Mouse (Mus musculus): ENCODE measurements at regions not wholly inside any gene's neighbourhood (a gene's known extent, or its start where the extent isn't known, plus 50 kb on each side); places are given as distances from the start of the nearest gene placed in this dataset.
"Not testable (repeated sequence)": the region's sequence is repeated elsewhere in the genome, so short reads cannot be mapped to it uniquely, and the experiment has no call there.

DNA sequence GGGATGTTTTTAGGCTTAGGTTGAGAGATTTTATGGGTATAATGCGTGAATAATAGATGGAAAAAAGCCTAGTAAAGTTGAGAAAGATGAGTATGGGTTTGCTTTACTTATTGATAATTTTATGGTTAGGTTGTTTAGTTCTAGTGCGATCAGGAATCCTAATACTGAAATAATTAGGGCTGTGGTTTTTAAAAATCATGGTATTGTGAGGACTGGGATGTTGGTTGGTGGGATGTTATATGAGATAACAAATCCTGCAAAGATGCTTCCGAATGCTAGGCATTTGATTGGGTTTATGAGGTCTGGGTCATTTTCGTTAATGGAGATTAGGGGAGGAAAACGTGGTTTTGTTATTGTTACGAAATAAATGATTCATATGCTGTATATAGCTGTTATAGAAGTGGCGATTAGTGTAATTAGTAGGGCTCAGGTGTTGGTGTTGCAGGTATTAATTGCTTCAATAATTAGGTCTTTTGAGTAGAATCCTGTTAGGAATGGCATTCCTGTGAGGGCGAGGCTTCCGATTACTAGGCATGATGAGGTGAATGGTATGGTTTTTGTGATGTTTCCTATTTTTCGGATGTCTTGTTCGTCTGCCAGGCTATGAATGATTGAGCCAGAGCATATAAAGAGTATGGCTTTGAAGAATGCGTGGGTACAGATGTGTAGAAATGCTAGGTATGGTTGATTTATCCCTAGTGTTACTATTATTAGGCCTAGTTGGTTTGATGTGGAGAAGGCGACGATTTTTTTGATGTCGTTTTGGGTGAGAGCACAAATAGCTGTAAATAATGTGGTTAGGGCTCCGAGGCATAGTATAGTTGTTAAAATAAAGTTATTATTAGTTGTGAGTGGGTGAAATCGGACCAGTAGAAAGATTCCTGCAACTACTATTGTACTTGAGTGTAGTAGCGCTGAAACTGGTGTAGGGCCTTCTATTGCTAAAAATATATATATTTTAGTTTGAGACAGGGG, 62.3 kb upstream of the Ccnh start:
- DNase-seq (ENCODE audit: low spot score) = peak; percentile 20
- not testable (repeated sequence) for H3K4me3 ChIP-seq (replicated peaks; ENCODE audit: low read length); H3K27ac ChIP-seq; H3K4me1 ChIP-seq (replicated peaks; ENCODE audit: control insufficient read depth, insufficient read depth, low read length); H3K4me2 ChIP-seq (replicated peaks); H3K27me3 ChIP-seq (ENCODE audit: control insufficient read depth, insufficient read depth, low read length); H3K9ac ChIP-seq; H3K36me3 ChIP-seq (replicated peaks; ENCODE audit: control insufficient read depth, insufficient read depth); H3K9me3 ChIP-seq (ENCODE audit: control insufficient read depth, low read length)
- 83% methylated on average over 18 of the region's 18 CpGs for WGBS
- peak; percentile 100 for ATAC-seq (ENCODE audit: low FRiP score)

GRCm38 (mm10) chr13:85127548-85127925, 61.7 kb upstream of the Ccnh start:
- Histone ChIP-seq H3K27ac (no peak overlapping the region), H3K4me1 (replicated peaks; ENCODE audit: control insufficient read depth, insufficient read depth, low read length) (no peaks in the 10 kb centered on the region), H3K9me3 (ENCODE audit: control insufficient read depth, low read length) (0 out of 2 replicates have a peak, but pooled peaks cover 5% of the 10 kb centered on the region), H3K4me2 (replicated peaks) (no peak overlapping the region), H3K36me3 (replicated peaks; ENCODE audit: control insufficient read depth, insufficient read depth) (no peaks in the 10 kb centered on the region), H3K4me3 (replicated peaks; ENCODE audit: low read length) (no peak overlapping the region), H3K27me3 (ENCODE audit: control insufficient read depth, insufficient read depth, low read length) (no peaks in the 10 kb centered on the region), H3K9ac (no peak overlapping the region)
- 80% methylated on average over 1 of the region's 1 CpGs for WGBS
- peak; percentile 6 for DNase-seq (ENCODE audit: low spot score)
- ATAC-seq (ENCODE audit: low FRiP score) = no peak
